Mouse (Mus musculus) megakaryocyte, embryonic 14.5 days (primary cell): ENCODE measurements around the gene Exoc3l4.

Experiments
- FLI1 ChIP-seq: IDR thresholded peaks from 2 replicates; pipeline ENCODE4 v1.6.1; 2012; ENCODE audit warnings: low read length, inconsistent platforms, mixed read lengths
- GATA1 ChIP-seq: IDR thresholded peaks from 3 replicates; pipeline ENCODE4 v1.6.1; 2012; ENCODE audit warnings: mixed read lengths, low read length, inconsistent platforms, borderline replicate concordance

GRCm38 (mm10) chr12:111422852-111423251 is 6.0 kb downstream of the Exoc3l4 start:
- no peak for TF ChIP-seq GATA1
- no peak for TF ChIP-seq FLI1
